33 mouse cellular contexts compared by ENCODE assay signal in the genomic region with DNA sequence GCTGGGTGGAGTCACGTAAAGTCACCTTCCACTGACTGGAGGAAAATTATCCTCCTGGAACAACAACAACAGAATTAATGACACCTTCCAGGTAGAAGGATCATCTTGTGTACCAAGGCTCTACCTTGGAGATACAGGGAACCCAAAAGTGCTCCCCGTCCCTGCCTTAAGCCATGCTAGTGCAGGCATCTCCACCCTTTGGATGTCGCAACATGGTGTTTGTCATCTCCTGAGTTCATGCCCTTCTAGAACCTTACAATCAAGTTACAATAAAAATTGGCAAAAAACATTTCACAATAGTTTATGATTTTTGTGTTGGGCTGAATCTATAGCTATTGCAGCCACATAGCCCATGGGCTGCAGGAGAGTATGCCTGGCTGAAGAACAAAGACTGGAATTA.
"Had no signal": no experiment of that assay in that cellular context is flagged by ENCODE, and none has a peak within 500 bp of the region (broad histone marks: within the 10 kb centered on the region; RNA-seq: fewer than 3 reads in every experiment).

No protein-coding gene starts in this region.

- H3K9me3 ChIP-seq: limb, embryonic 10.5 days; limb, embryonic 13.5 days; limb, embryonic 15.5 days; liver, embryonic 13.5 days; liver, embryonic 15.5 days; lung, embryonic 15.5 days; midbrain, embryonic 10.5 days; midbrain, embryonic 12.5 days; midbrain, embryonic 13.5 days; midbrain, embryonic 15.5 days; neural tube, embryonic 12.5 days; neural tube, embryonic 13.5 days had no signal

- H3K36me3 ChIP-seq: limb, embryonic 10.5 days; limb, embryonic 12.5 days; limb, embryonic 13.5 days; limb, embryonic 15.5 days; liver, embryonic 13.5 days; liver, embryonic 15.5 days; lung, embryonic 15.5 days; midbrain, embryonic 10.5 days; midbrain, embryonic 12.5 days; midbrain, embryonic 13.5 days; midbrain, embryonic 15.5 days; neural tube, embryonic 12.5 days; neural tube, embryonic 13.5 days had no signal

- H3K4me3 ChIP-seq: left cerebral cortex, adult 2 months; limb, embryonic 10.5 days; limb, embryonic 12.5 days; limb, embryonic 13.5 days; limb, embryonic 15.5 days; liver, embryonic 13.5 days; liver, embryonic 15.5 days; lung, embryonic 15.5 days; megakaryocyte, embryonic 14.5 days; midbrain, embryonic 10.5 days; midbrain, embryonic 12.5 days; midbrain, embryonic 13.5 days; midbrain, embryonic 15.5 days; myocyte; neural tube, embryonic 12.5 days; neural tube, embryonic 13.5 days had no signal

- DNase-seq: left cerebral cortex, postnatal 4 days; liver; liver, embryonic 13.5 days; liver, postnatal 0 days; lung, adult 18-20 months; lung, adult 2 months; lung, embryonic 14.5 days; lung, postnatal 10 days; lung, postnatal 14 days; lung, postnatal 36 days; lung, postnatal 4 days; midbrain, embryonic 14.5 days had no signal

- H3K27me3 ChIP-seq: limb, embryonic 12.5 days; limb, embryonic 13.5 days; limb, embryonic 15.5 days; liver, embryonic 13.5 days; liver, embryonic 15.5 days; lung, embryonic 15.5 days; megakaryocyte, embryonic 14.5 days; midbrain, embryonic 12.5 days; midbrain, embryonic 13.5 days; midbrain, embryonic 15.5 days; neural tube, embryonic 12.5 days; neural tube, embryonic 13.5 days had no signal

- H3K4me1 ChIP-seq: limb, embryonic 10.5 days; limb, embryonic 15.5 days; midbrain, embryonic 12.5 days; midbrain, embryonic 13.5 days; midbrain, embryonic 15.5 days; neural tube, embryonic 12.5 days; neural tube, embryonic 13.5 days had no signal

- ATAC-seq: liver, postnatal 0 days; lung, postnatal 0 days; midbrain, embryonic 13.5 days; midbrain, embryonic 15.5 days; midbrain, embryonic 16.5 days had no signal

- H3K4me2 ChIP-seq: limb, embryonic 12.5 days; limb, embryonic 13.5 days; limb, embryonic 15.5 days; liver, embryonic 11.5 days; liver, embryonic 13.5 days; liver, embryonic 15.5 days; lung, embryonic 14.5 days; lung, embryonic 15.5 days; midbrain, embryonic 11.5 days; midbrain, embryonic 12.5 days; midbrain, embryonic 13.5 days; midbrain, embryonic 15.5 days; neural tube, embryonic 12.5 days; neural tube, embryonic 13.5 days had no signal

- H3K9ac ChIP-seq: limb, embryonic 12.5 days; limb, embryonic 13.5 days; limb, embryonic 15.5 days; liver, embryonic 13.5 days; liver, embryonic 14.5 days; liver, embryonic 15.5 days; liver, postnatal 0 days; lung, embryonic 14.5 days; lung, embryonic 15.5 days; midbrain, embryonic 12.5 days; midbrain, embryonic 13.5 days; midbrain, embryonic 15.5 days; neural tube, embryonic 12.5 days; neural tube, embryonic 13.5 days had no signal

- H3K27ac ChIP-seq: left cerebral cortex, adult 2 months; limb, embryonic 10.5 days; limb, embryonic 12.5 days; limb, embryonic 13.5 days; limb, embryonic 15.5 days; liver, embryonic 13.5 days; liver, embryonic 14.5 days; liver, embryonic 15.5 days; lung, embryonic 15.5 days; macrophage; midbrain, embryonic 10.5 days; midbrain, embryonic 12.5 days; midbrain, embryonic 13.5 days; midbrain, embryonic 15.5 days; neural tube, embryonic 12.5 days; neural tube, embryonic 13.5 days had no signal
